Mouse (Mus musculus): ENCODE measurements around the gene Depdc7. TPM values are rescaled to one million over a fixed set of nuclear protein-coding genes. Genes with fewer than 3 reads are reported as not detected.

Gene Depdc7
- total RNA-seq, 2 experiments from 2014 or later: 1.4 to 1.7 TPM

Other genes with a start within 250 kb of the Depdc7 start
- gene Hipk3, start 248.4 kb downstream of the Depdc7 start, total RNA-seq (2021): 100 to 1,000 TPM; 200 to 217 TPM
- 1 to 10 TPM; 7.7 to 9.4 TPM for gene Cstf3, start 152.4 kb downstream of the Depdc7 start, total RNA-seq (2021)
- 1 to 10 TPM; 7.3 to 7.4 TPM for gene Tcp11l1, start 30.7 kb downstream of the Depdc7 start, total RNA-seq (2021)
- gene Pin1rt1, start 26.5 kb downstream of the Depdc7 start, total RNA-seq (2021): not detected
- gene Qser1, start 73.9 kb upstream of the Depdc7 start, total RNA-seq (2021): 10 to 100 TPM; 50.3 to 58.0 TPM
- gene Prrg4, start 107.0 kb upstream of the Depdc7 start, total RNA-seq (2021): under 1 TPM in 1 of 2 experiments, not detected in 1; 0.25 TPM
- gene Ccdc73, start 124.9 kb upstream of the Depdc7 start, total RNA-seq (2021): 1 to 10 TPM; 2.9 to 4.6 TPM